Mouse (Mus musculus) neural tube, embryonic 11.5 days (tissue): Measurements from ENCODE around the gene Lzts2. TPM values are rescaled to one million over a fixed set of nuclear protein-coding genes. Genes with fewer than 3 reads are reported as not detected.

Experiments
- ATAC-seq: fragments of 200-750 bp; cut with Nextera tagmentation; 2 replicates; pipeline ENCODE4 v1.8.0; 2017; ENCODE audit warnings: moderate number of reproducible peaks, mild to moderate bottlenecking, moderate TSS enrichment, moderate library complexity; ENCODE audit not compliant: insufficient read depth, low FRiP score, low TSS enrichment
- DNase-seq: peaks from one replicate; pipeline ENCODE4 v3.0.0-alpha.2; 2015; ENCODE audit warnings: low spot score
- H3K27ac ChIP-seq: fragments of 300-500 bp; sonication (generic); 2 replicates; pipeline ENCODE4 v1.5.1; 2014; ENCODE audit warnings: low read depth, mild to moderate bottlenecking, low read length
- H3K27me3 ChIP-seq: fragments of 300-500 bp; sonication (generic); 2 replicates; pipeline ENCODE4 v1.6.1; 2014; ENCODE audit warnings: mild to moderate bottlenecking, low read length, mixed read lengths; ENCODE audit not compliant: control insufficient read depth, insufficient read depth
- H3K36me3 ChIP-seq: fragments of 300-500 bp; sonication (generic); 2 replicates; pipeline ENCODE4 v1.6.1; 2014; ENCODE audit warnings: mild to moderate bottlenecking, low read length, moderate library complexity, mixed read lengths; ENCODE audit not compliant: control insufficient read depth, insufficient read depth
- H3K4me1 ChIP-seq: fragments of 300-500 bp; sonication (generic); 2 replicates; pipeline ENCODE4 v1.6.1; 2014; ENCODE audit warnings: low read length, mixed read lengths; ENCODE audit not compliant: control insufficient read depth, insufficient read depth
- H3K4me2 ChIP-seq: fragments of 300-500 bp; sonication (generic); 2 replicates; pipeline ENCODE4 v1.6.1; 2014; ENCODE audit warnings: low read depth, mild to moderate bottlenecking, moderate library complexity
- H3K4me3 ChIP-seq: fragments of 300-500 bp; sonication (generic); 2 replicates; pipeline ENCODE4 v1.5.1; 2014; ENCODE audit warnings: low read depth, low read length
- H3K9ac ChIP-seq: fragments of 300-500 bp; sonication (generic); 2 replicates; pipeline ENCODE4 v1.6.1; 2014; ENCODE audit warnings: mild to moderate bottlenecking, low read length
- H3K9me3 ChIP-seq: fragments of 300-500 bp; sonication (generic); 2 replicates; pipeline ENCODE4 v1.6.1; 2016; ENCODE audit warnings: low read length; ENCODE audit not compliant: control insufficient read depth
- WGBS: fragments of 180-500 bp; shearing (Covaris S2); extraction: QIAGEN DNeasy Blood & Tissue Kit; methylation state at CpG from one replicate; pipeline ENCODE4 v1.1.7; 2014; 5-methylcytosine and 5-hydroxymethylcytosine counted together
- polyA plus RNA-seq: library from polyadenylated mRNA; unstranded; fragments of >200 nt; fragmentation: Nextera tagmentation; extraction: Ambion mirVana; gene quantifications from 2 replicates; pipeline ENCODE4 v1.2.1, GENCODE M21; 2014

Lzts2 gene
- polyA plus RNA-seq, 1 experiment from 2014 or later: 52.8 TPM

DNA sequence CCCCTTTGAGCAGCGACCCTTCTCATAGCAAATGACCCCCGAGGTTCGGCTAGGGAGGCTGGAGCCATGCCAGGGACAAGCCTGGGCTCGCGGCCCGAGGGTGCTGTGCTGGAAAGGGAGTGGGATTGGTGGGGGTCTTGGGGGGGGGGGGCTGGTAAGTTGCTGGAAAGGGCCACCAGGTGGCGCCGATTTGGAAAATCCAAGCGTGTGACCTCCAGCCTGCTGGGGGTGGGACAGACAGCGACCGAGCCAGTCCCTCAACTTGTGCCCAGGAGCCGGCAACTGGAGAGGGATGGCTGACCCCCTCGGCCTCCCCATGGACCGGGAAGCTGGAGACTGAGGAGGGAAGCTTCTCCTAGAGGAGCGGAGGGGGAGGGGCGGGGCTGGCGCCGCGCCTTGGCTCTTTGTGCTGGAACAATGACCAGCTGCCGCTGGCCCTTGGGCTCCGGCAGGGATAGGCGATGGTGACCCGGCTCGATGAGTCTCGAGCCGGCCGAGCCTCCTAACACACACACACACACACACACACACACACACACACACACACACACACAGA, 3.1 kb downstream of the Lzts2 start:
- no peaks in the 10 kb centered on the region for H3K9me3 ChIP-seq
- DNase-seq: peak; percentile 89

DNA sequence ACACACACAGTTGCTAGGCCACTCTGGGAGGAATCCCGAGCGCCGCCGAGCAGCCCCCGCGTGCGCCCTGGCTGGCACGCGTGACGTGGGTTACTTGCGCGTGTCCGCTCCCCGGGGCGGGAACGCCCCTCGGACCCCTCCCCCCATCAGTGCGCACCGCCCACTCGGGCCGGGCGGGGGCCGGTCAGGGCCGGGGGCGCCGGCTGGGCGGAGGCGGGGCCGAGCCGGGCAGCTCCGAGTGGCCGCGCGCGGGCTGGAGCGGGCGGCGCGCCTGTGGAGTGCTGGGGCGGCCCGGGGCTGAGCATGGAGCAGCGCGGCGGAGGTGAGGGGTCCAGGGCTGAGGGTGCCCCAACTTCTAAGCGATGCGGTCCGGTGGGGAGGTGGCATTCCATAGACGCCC, 3.7 kb downstream of the Lzts2 start:
- H3K27ac ChIP-seq: peak overlapping the region; percentile 93
- ATAC-seq: peak; percentile 48
- peak; percentile 91 for DNase-seq
- H3K9ac ChIP-seq: peak overlapping the region; percentile 94
- H3K4me1 ChIP-seq: peaks cover 35% of the 10 kb centered on the region
- no peaks in the 10 kb centered on the region for H3K9me3 ChIP-seq
- H3K27me3 ChIP-seq: no peaks in the 10 kb centered on the region
- H3K36me3 ChIP-seq: peaks cover 6% of the 10 kb centered on the region
- peak overlapping the region; percentile 87 for H3K4me2 ChIP-seq
- H3K4me3 ChIP-seq: peak overlapping the region; percentile 81
- under 1% methylated on average over 31 of the region's 48 CpGs for WGBS

More for the DNA sequence above, 3.1 kb downstream of the Lzts2 start:
- ATAC-seq: peak; percentile 70
- Histone ChIP-seq H3K36me3 (peaks cover 4% of the 10 kb centered on the region), H3K27ac (peak overlapping the region; percentile 93), H3K9ac (peak overlapping the region; percentile 94), H3K27me3 (no peaks in the 10 kb centered on the region), H3K4me1 (peaks cover 35% of the 10 kb centered on the region), H3K4me2 (peak overlapping the region; percentile 87), H3K4me3 (peak overlapping the region; percentile 81)
- 0% methylated on average over 17 of the region's 27 CpGs for WGBS

DNA sequence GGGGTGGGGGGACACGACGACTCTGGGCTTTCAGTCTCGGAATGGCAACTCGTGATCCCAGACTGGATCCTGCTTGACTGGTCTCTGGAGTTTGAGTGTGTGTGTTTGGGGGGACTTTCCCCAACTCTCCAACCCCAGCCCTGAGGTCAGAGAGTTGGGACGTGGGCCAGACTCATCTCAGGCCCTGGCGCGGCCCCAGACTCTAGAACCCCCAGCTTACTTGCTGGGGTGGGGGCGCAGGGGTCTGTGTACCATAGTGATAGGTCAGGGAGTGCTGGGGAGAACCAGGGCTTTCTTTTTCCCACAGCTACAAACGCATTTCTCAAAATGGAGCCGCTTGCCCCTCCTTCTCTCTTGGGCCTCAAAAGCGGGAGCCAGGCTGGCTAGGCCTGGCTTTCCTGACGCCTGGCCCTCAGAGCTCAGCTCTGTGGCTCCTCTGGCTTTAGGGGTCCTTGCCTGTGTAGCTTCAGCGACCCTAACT, 4.2 kb downstream of the Lzts2 start:
- Histone ChIP-seq H3K4me2 (peak overlapping the region; percentile 87), H3K9me3 (no peaks in the 10 kb centered on the region), H3K27me3 (no peaks in the 10 kb centered on the region), H3K36me3 (peaks cover 7% of the 10 kb centered on the region), H3K27ac (peak overlapping the region; percentile 93), H3K9ac (peak overlapping the region; percentile 94), H3K4me1 (peaks cover 35% of the 10 kb centered on the region), H3K4me3 (peak overlapping the region; percentile 81)
- peak; percentile 43 for DNase-seq
- under 1% methylated on average over 12 of the region's 13 CpGs for WGBS
- no peak for ATAC-seq

DNA sequence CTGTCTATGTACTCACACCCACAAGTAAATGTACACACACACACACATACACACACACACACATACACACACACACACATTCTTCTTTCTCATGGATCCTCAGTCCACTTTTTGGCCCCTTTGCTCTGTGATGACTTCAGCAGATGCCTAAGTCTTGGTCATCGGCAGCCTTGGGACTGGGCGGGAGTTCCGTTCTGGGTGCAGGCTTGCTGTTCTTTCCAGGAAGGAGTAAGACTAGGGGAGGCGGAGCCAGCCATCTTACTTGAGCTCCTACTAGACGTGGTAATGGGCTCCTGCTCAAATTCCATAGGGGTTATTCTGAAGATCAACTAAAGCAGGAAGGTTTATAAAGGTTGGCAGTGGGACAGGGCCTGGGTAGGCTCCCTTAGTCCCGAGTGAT, 6.1 kb downstream of the Lzts2 start:
- H3K4me1 ChIP-seq: peaks cover 33% of the 10 kb centered on the region
- DNase-seq (no peak), ATAC-seq (no peak)
- H3K9me3 ChIP-seq: no peaks in the 10 kb centered on the region
- H3K4me3 ChIP-seq: no peak overlapping the region
- WGBS: 59% methylated on average over 6 of the region's 6 CpGs
- H3K27me3 ChIP-seq: no peaks in the 10 kb centered on the region
- H3K27ac ChIP-seq: no peak overlapping the region
- H3K4me2 ChIP-seq: 0 out of 2 replicates have a peak overlapping the region, but pooled peaks have one; percentile 10
- peaks cover 20% of the 10 kb centered on the region for H3K36me3 ChIP-seq
- H3K9ac ChIP-seq: no peak overlapping the region

DNA sequence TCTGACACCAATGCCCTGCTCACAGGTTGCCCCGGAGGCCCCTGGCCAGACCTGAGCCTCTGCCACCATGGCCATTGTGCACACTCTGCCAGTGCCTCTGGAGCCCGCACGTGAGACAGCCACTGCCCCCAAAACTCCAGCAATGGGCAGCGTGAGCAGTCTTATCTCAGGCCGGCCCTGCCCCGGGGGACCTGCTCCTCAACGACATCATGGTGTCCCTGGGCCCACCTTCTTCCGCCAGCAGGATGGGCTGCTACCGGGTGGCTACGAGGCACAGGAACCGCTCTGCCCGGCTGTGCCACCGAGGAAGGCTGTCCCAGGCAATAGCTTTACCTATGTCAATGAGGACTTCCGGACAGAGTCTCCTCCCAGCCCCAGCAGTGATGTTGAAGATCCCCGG, 7.1 kb downstream of the Lzts2 start:
- ATAC-seq: no peak
- no peaks in the 10 kb centered on the region for H3K27me3 ChIP-seq
- no peak overlapping the region for H3K9ac ChIP-seq
- no peak overlapping the region for H3K4me2 ChIP-seq
- peaks cover 29% of the 10 kb centered on the region for H3K36me3 ChIP-seq
- peaks cover 25% of the 10 kb centered on the region for H3K4me1 ChIP-seq
- no peak for DNase-seq
- H3K4me3 ChIP-seq: no peak overlapping the region
- no peak overlapping the region for H3K27ac ChIP-seq
- WGBS: 95% methylated on average over 15 of the region's 15 CpGs
- no peaks in the 10 kb centered on the region for H3K9me3 ChIP-seq

DNA sequence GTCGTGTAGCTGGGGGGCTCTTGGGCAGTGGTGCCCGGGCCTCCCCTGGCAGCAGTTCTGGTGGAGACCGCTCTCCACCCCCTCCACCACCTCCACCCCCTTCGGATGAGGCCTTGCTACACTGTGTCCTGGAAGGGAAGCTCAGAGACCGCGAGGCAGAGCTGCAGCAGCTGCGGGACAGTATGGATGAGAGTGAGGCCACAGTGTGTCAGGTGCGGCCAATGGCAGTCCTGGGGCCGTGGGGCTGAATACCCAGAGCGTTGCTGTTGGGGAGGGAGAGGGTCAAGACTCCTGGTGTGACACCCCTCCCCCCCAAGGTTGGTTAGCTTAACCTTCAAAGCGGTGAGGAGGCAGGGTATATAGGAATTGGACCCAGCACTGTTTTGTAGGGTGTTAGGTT, 9.8 kb downstream of the Lzts2 start:
- H3K4me2 ChIP-seq: no peak overlapping the region
- H3K9me3 ChIP-seq: no peaks in the 10 kb centered on the region
- no peaks in the 10 kb centered on the region for H3K27me3 ChIP-seq
- ATAC-seq: no peak
- no peak overlapping the region for H3K4me3 ChIP-seq
- no peak overlapping the region for H3K9ac ChIP-seq
- peaks cover 35% of the 10 kb centered on the region for H3K36me3 ChIP-seq
- 0 out of 2 replicates have a peak overlapping the region, but pooled peaks have one; percentile 20 for H3K27ac ChIP-seq
- H3K4me1 ChIP-seq: peaks cover 24% of the 10 kb centered on the region
- DNase-seq: no peak
- 84% methylated on average over 11 of the region's 11 CpGs for WGBS

DNA sequence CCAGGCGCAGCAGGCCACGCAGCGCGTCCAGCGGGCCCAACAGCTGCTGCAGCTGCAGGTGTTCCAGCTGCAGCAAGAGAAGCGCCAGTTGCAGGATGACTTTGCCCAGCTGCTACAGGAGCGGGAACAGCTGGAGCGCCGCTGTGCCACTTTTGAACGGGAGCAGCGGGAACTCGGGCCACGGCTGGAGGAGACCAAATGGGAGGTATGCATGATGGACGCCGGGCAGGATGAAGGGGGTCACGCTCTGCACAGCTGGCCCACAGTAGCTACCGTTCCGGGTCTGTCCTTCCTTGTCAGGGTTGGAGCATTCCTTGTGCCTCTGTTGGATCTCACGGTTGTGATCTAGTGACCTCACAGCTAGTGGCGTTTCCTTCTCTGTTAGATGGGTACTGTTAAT, 10.6 kb downstream of the Lzts2 start:
- Histone ChIP-seq H3K9ac (no peak overlapping the region), H3K4me2 (no peak overlapping the region), H3K9me3 (no peaks in the 10 kb centered on the region), H3K27me3 (no peaks in the 10 kb centered on the region), H3K36me3 (peaks cover 35% of the 10 kb centered on the region), H3K4me3 (no peak overlapping the region), H3K4me1 (peaks cover 19% of the 10 kb centered on the region), H3K27ac (no peak overlapping the region)
- 85% methylated on average over 20 of the region's 20 CpGs for WGBS
- no peak for ATAC-seq
- no peak for DNase-seq

DNA sequence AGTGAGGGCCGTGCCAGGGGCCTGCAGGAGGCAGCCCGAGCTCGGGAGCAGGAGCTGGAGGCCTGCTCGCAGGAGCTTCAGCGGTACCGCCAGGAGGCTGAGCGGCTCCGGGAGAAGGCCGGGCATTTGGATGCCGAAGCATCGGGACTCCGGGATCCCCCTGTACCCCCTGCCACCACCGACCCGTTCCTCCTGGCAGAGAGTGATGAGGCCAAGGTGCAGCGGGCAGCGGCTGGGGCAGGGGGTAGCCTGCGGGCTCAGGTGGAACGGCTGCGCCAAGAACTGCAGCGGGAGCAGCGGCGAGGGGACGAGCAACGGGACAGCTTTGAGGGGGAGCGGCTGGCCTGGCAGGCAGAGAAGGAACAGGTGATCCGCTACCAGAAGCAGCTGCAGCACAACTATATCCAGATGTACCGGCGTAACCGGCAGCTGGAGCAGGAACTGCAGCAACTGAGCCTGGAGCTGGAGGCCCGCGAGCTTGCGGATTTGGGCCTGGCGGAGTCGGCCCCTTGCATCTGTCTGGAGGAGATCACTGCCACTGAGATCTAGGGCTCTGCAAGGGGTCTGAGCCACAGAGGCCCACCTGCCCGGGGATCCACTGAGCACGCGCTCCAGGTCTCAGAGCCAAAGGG, 11.8 kb downstream of the Lzts2 start:
- ATAC-seq: no peak
- 95% methylated on average over 37 of the region's 37 CpGs for WGBS
- no peak overlapping the region for H3K27ac ChIP-seq
- no peak for DNase-seq
- H3K36me3 ChIP-seq: peaks cover 35% of the 10 kb centered on the region
- no peaks in the 10 kb centered on the region for H3K9me3 ChIP-seq
- no peaks in the 10 kb centered on the region for H3K27me3 ChIP-seq
- H3K4me1 ChIP-seq: peaks cover 9% of the 10 kb centered on the region
- H3K4me2 ChIP-seq: no peak overlapping the region
- no peak overlapping the region for H3K9ac ChIP-seq
- no peak overlapping the region for H3K4me3 ChIP-seq
